Mouse (Mus musculus) heart, postnatal 14 days (tissue): ENCODE data around the gene Cyyr1. TPM values are rescaled to one million over a fixed set of nuclear protein-coding genes. Genes with fewer than 3 reads are reported as not detected.
"Not testable (repeated sequence)": the region's sequence is repeated elsewhere in the genome, so short reads cannot be mapped to it uniquely, and the experiment has no call there.

Source experiments
- DNase-seq, 2 experiments: peaks; one replicate each; pipeline ENCODE4 v3.0.0; 2021 to 2022
- intact Hi-C: fragments of 180-260 bp; cut with DNase I; formaldehyde crosslinking; loops from one replicate; pipeline ENCODE4 v1.15.1; 2025
- long read RNA-seq, 2 experiments: library from polyadenylated mRNA; stranded (forward); transcript quantifications; one replicate each; pipeline ENCODE4 v2.0.0; 2021
- total RNA-seq, 2 experiments: library from RNA; stranded (reverse); gene quantifications; 2 replicates each; pipeline ENCODE4 v1.2.3; 2021

Cyyr1 gene
- total RNA-seq = 10 to 100 TPM; 37.2 to 38.6 TPM
- long read RNA-seq, experiment 1, full-length matches to known transcripts = 1 of 5 reads
- long read RNA-seq, experiment 1, partial matches to known transcripts = 0 of 5 reads
- long read RNA-seq, experiment 1, other reads (novel, unspliced or antisense) = 4 of 5 reads
- long read RNA-seq, experiment 2, partial matches to known transcripts = 1 of 14 reads
- long read RNA-seq, experiment 2, other reads (novel, unspliced or antisense) = 13 of 14 reads

DNA sequence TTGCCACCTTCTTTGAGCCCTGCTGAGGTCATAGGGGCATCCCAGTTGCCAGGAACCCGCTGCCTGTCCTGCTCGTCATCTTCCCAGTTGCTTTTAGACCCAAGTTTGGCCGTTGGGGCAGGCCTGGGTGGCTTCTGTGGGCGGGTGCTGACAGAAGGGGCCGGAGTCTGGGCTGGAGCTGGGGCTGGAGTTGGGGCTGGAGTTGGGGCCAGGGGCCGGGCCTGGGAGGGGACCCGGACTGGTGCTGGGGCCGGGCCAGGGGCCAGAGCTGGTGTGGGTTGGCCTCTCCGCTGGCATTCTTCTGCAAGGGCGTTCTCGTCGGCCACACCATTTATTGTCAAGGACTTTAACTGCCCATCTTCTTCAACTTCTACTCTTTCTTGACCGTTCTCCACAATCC is at the start of gene Cyyr1:
TSS of gene Cyyr1 (minus strand) at position 101 of the 400 bp plus-strand sequence.
- intact Hi-C loops, DNase-seq: not testable (repeated sequence)

GRCm38 (mm10) chr16:85588844-85589243 is 35.6 kb upstream of the Cyyr1 start:
- intact Hi-C loops = no loop called here
- no peak for DNase-seq

DNA sequence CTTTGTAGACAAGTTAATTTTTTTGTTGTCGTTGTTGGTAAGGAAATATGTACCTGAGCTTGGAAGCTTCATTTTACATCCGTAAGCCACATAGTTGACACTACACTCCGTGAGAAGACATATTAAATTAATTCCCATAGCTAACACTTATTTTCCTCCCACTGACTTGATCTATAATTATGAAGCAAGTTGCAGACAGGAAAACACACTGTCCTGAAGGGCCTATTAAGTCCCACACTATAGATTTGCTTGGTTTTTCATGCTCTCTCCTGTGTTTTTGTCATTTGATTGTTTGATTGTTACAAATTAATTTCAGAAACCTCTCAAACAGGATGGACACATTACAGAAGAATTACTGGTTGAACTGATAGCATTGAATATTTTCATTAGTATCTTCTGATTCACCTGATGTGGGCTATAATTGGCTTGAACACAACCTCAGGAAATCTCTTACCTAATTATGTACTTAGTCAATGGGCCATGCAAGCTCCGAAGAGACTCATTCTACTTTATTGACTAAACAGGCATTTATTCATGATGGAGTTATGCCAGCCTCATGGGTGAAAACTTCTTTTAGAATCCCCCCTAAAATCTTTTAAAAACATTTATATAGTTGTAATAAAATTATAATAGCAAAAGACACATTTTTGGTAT is 34.5 kb upstream of the Cyyr1 start:
- intact Hi-C loops = no loop called here
- no peak for DNase-seq

- intact Hi-C loops = no loop called here
- no peak for DNase-seq
Observed at GRCm38 (mm10) chr16:85566474-85566873, 13.3 kb upstream of the Cyyr1 start.

DNA sequence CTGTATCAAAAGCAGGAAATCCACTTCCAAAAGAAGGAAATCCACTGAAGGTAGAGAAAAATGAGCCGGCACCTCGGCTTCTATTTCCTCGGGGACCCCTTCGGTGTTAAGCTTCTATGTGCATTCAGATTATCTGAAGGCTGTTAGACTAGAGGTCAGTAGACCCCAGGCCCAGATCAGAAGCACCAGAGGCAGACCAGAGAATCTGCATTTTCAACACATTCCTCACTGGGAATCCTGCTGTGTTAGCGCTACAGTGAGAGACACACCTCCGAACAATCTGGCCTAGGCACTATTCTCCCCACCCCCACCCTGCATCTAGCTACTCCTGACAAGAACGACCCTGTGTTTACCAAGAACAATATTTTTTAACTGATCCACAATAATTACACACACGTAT is 641 bp upstream of the Cyyr1 start:
- intact Hi-C loops = no loop called here
- DNase-seq = no peak

- DNase-seq, intact Hi-C loops: not testable (repeated sequence)
Observed at GRCm38 (mm10) chr16:85551976-85552375, 1.2 kb downstream of the Cyyr1 start.

GRCm38 (mm10) chr16:85549971-85550567 is 3.1 kb downstream of the Cyyr1 start:
- peak; percentile 39 to 44 for DNase-seq
- intact Hi-C loops = loop anchor here (10.0 kb wide), 2 partner anchors 255 to 375 kb away; partner anchors contain the start of genes Adamts1 and App

- intact Hi-C loops = loop anchor here (10.0 kb wide), 2 partner anchors 258 to 372 kb away; partner anchors contain the start of genes Adamts1 and App
Observed at GRCm38 (mm10) chr16:85546519-85546918, 6.7 kb downstream of the Cyyr1 start.

DNA sequence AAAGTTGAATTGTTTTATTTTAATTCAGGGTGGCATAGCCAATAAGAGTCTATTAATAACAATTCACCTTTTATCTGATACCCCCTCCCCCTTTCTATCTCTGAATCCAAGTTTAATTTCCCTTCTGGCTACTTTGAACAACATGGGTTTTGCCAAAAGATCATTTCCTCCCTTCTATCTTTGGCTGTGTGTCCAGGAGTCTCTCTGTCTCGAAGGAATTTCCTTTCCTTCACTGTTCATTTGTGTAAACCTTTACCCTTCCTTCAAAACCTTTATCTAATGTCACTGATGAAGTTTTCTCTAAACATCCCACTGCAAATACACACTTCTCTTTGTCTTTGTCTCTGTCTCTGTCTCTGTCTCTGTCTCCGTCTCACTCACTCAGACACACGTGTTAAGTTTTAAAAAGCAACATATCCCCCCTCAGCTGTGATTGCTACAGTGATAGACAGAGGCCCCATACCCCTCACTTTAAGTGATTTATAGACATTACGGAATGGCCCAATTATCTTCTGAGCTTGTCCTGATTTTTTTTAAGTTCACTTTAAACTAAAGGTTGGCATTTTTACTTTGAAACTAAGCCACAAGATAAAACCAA is 11.4 kb downstream of the Cyyr1 start:
- intact Hi-C loops = loop anchor here (10.0 kb wide), 2 partner anchors 263 to 367 kb away; partner anchors contain the start of genes Adamts1 and App
- DNase-seq = no peak

More at GRCm38 (mm10) chr16:85546519-85546918, 6.7 kb downstream of the Cyyr1 start:
- DNase-seq = peak; percentile 31

GRCm38 (mm10) chr16:85541023-85541422 is 12.2 kb downstream of the Cyyr1 start:
- no peak for DNase-seq
- intact Hi-C loops = loop anchor here (10.0 kb wide), 2 partner anchors 264 to 366 kb away; partner anchors contain the start of genes Adamts1 and App

- DNase-seq = no peak
- intact Hi-C loops = no loop called here
Observed at GRCm38 (mm10) chr16:85538367-85538766, 14.8 kb downstream of the Cyyr1 start.

GRCm38 (mm10) chr16:85536075-85536474 is 17.1 kb downstream of the Cyyr1 start:
- intact Hi-C loops = no loop called here
- no peak for DNase-seq

GRCm38 (mm10) chr16:85527743-85528620 is 25.2 kb downstream of the Cyyr1 start:
- DNase-seq = no peak
- intact Hi-C loops = loop anchor here (10.0 kb wide), 1 partner anchor 147 kb away; no protein-coding TSS in a partner anchor

GRCm38 (mm10) chr16:85524589-85524988 is 28.6 kb downstream of the Cyyr1 start:
- intact Hi-C loops = loop anchor here (10.0 kb wide), 1 partner anchor 150 kb away; no protein-coding TSS in a partner anchor
- DNase-seq = no peak

DNA sequence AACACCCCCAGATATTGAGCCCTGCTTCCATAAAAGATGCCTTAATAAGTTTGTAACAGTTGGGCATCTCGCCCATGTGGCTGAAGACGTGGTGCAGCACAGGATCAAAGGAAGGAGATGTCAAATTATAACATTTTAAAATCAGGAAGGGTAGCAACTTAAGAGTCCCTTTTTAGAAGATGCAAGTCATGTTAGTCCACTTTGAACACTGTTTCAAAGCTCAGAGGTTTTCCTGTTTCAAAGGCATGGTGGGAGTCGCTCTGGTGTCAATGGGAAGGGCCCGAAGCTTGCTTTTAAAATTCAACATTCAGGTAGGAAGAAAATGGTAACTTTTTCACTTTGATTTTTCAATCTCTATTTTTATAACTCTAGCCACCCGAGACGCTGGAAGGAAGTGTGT is 45.9 kb downstream of the Cyyr1 start:
- no peak for DNase-seq
- intact Hi-C loops = no loop called here

DNA sequence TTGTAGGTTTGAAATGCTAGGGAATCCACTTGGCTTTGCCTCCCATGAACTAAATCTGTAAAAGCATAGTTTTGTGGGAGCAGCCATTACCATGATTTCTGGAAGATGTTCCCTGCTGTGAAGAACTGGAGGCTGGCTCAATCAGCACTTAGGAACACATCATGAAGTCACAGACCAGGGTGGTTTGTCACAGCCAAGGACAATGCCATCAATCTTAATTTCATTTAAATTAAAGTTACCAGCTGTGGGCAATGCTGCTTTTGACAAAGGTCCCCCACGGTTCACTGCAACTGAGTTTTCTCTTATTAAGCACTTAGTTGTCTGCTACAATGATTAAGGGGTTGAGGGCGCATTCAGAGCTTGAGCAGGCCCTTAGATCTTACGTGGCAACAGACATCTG is 48.1 kb downstream of the Cyyr1 start:
- no peak for DNase-seq
- intact Hi-C loops = no loop called here

- DNase-seq = no peak
- intact Hi-C loops = no loop called here
Observed at GRCm38 (mm10) chr16:85503416-85503815, 49.8 kb downstream of the Cyyr1 start.

DNA sequence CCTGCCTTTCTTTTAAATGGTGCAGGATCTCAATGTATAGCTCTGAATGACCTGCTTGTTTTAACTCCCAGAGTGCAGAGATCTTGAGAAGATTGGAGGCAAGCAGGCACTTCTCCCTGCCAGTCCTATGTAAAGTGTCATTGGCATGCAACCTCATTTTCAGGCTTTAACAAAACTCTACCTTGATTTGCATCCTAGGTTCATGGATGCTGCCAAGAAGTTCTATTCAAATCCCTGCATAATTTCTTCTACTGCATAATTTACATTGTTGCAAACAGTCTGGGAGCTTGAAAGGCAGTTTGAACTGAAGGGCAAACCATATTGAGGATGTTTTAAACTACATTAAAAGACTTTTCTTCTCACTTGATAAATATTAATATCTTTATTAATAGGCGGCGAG is 57.4 kb downstream of the Cyyr1 start:
- intact Hi-C loops = no loop called here
- no peak for DNase-seq

DNA sequence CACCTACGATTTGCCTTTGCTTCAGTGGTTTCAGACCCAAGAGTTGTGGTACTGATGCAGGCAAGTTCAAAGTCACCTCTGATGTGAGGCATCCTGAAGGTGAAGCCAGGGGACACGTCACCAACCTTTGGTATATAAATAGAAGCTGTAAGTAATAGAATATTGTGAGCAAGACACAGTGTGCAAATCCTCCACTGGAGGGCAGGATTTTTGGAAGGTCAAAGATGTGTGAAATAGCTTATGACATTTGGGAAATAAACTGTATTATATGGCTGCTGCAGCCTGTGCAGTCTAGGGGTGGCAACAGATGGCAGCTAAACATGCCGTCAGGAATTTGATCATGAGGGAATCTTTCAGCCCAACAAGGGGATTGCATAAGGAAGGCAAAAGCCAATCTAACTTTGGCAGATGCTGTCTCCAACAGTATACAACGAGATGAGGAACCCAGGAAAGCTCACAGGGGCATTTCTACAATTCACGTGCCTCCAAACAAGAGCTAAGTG is 65.0 kb downstream of the Cyyr1 start:
- intact Hi-C loops = no loop called here
- DNase-seq = peak in 1 of 2 experiments; percentile 7

DNA sequence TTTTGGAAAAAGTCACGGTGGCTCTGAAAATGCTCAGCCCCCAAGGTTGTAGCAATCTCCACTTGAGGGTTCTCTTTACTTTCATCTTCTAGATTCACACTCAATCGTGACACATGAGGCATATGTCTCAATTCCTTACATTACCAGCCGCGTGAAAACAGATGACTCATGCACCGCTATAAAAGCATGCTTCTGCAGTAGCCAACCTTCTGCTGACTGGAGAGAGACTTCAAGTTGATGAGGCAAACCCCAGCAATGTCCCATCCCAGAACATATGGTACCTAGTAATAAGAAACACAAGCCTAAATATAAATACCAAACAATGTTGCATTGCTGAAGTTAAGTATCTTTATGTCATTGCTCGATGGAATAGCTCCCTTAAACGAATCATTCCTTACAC is 65.9 kb downstream of the Cyyr1 start:
- DNase-seq = no peak
- intact Hi-C loops = no loop called here
